Mouse (Mus musculus): ENCODE data around the gene Il17a. TPM values are rescaled to one million over a fixed set of nuclear protein-coding genes. Genes with fewer than 3 reads are reported as not detected.

Il17a gene
- polyA plus RNA-seq (2015; fragmentation: Nextera tagmentation; extraction: Ambion mirVana): not detected in 2 replicates

DNA sequence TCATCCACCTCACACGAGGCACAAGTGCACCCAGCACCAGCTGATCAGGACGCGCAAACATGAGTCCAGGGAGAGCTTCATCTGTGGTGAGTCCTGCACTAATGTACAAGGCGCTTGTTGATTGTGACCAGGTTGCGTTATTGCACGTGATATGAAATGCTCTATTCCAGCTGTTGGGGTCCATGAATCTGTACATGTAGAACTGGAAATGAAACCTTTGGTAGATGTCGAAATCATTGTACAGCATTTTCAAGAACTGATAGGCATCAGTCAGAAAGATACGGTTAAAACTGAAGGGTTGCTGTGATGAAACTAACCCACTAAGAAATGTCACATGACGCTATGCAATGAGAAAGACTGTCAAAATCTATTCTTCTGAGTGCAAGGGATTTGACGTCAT, at the start of gene Il17a:
Il17a (plus strand) TSS at position 3 of the 400 bp plus-strand sequence.
- Histone ChIP-seq H3K4me3 (ENCODE audit: low read length) (no peak within 1 kb of the TSS), H3K36me3 (ENCODE audit: control insufficient read depth, insufficient read depth, low read length) (no peaks in the 10 kb centered on the region), H3K9ac (ENCODE audit: low read length) (no peak within 1 kb of the TSS), H3K27me3 (ENCODE audit: control insufficient read depth, insufficient read depth, low read depth, low read length) (no peaks in the 10 kb centered on the region), H3K4me1 (replicated peaks; ENCODE audit: control insufficient read depth, insufficient read depth, low read length) (no peaks in the 10 kb centered on the region), H3K9me3 (ENCODE audit: control insufficient read depth, low read length) (peaks cover 3% of the 10 kb centered on the region; the same call in 1 of the 2 replicates), H3K27ac (ENCODE audit: low read length) (no peak within 1 kb of the TSS), H3K4me2 (ENCODE audit: low read depth, low read length) (no peak within 1 kb of the TSS)
- WGBS: 91% methylated on average over 10 of the region's 10 CpGs
- no peak for ATAC-seq (ENCODE audit: low read depth)

DNA sequence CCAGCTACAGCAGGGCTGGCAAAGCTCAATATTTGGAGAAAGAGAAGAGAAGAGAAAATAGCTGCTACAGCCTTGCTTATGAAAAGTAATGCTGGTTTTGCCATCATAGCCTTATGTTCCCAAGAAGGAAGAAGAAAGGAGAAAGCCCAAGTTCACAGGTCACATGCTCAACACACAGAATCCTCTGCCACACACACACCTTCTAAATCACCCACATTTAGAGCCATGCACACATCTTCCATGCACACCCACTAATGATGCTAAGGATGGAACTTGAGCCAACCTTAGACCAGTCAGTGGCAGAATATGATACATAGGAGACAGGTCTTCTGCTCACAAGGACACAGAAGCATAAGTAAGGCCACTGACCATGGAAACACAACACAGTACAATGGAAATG, 47.9 kb upstream of the Il17a start:
- Histone ChIP-seq H3K27ac (ENCODE audit: low read length) (no peak overlapping the region), H3K36me3 (ENCODE audit: control insufficient read depth, insufficient read depth, low read length) (no peaks in the 10 kb centered on the region), H3K4me2 (ENCODE audit: low read depth, low read length) (no peak overlapping the region), H3K4me1 (replicated peaks; ENCODE audit: control insufficient read depth, insufficient read depth, low read length) (no peaks in the 10 kb centered on the region), H3K27me3 (ENCODE audit: control insufficient read depth, insufficient read depth, low read depth, low read length) (no peaks in the 10 kb centered on the region), H3K4me3 (ENCODE audit: low read length) (no peak overlapping the region), H3K9me3 (ENCODE audit: control insufficient read depth, low read length) (no peaks in the 10 kb centered on the region), H3K9ac (ENCODE audit: low read length) (no peak overlapping the region)
- ATAC-seq (ENCODE audit: low read depth): no peak

DNA sequence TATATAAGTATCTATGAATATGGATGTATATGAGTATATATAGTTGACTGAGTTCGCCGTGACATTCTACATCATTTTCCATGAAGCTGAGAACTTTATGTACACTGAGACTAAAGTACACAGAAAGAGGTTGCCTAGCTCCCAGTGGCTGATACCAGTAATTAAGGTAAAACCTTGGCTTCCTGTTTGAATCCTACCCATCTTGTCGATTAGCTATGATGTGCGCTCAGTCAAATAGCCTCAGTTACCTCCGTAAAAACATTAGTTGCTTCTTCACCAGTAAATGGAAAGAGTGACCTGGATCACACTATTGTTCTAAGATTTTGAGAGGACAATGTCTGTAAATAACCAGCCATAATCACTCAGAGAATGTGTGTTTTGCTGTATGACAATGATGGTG, 47.3 kb upstream of the Il17a start:
- WGBS: 85% methylated on average over 5 of the region's 5 CpGs
- H3K27ac ChIP-seq (ENCODE audit: low read length): no peak overlapping the region
- no peaks in the 10 kb centered on the region for H3K9me3 ChIP-seq (ENCODE audit: control insufficient read depth, low read length)
- H3K9ac ChIP-seq (ENCODE audit: low read length): no peak overlapping the region
- H3K4me1 ChIP-seq (replicated peaks; ENCODE audit: control insufficient read depth, insufficient read depth, low read length): no peaks in the 10 kb centered on the region
- no peak overlapping the region for H3K4me2 ChIP-seq (ENCODE audit: low read depth, low read length)
- no peak for ATAC-seq (ENCODE audit: low read depth)
- H3K4me3 ChIP-seq (ENCODE audit: low read length): no peak overlapping the region
- H3K36me3 ChIP-seq (ENCODE audit: control insufficient read depth, insufficient read depth, low read length): no peaks in the 10 kb centered on the region
- no peaks in the 10 kb centered on the region for H3K27me3 ChIP-seq (ENCODE audit: control insufficient read depth, insufficient read depth, low read depth, low read length)

DNA sequence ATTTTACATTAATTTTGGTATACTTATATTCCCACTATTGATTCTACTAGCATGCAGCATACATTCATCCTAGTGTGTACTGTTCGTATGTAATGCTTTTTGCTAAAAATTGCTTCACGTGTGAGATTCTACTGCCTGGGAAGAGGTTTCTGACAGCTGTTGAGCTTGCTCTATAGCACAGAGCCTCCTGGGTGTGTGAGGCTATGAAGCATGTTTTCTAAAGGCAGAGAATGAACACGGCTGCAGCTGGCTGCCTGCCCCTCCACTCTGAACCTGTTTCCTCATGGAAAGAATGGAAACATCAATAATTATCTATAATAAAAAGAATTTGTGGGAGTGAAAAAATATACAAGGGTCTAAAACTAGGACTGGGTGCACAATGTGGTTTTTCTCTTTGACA, 46.9 kb upstream of the Il17a start:
- 76% methylated on average over 3 of the region's 3 CpGs for WGBS
- H3K4me3 ChIP-seq (ENCODE audit: low read length): no peak overlapping the region
- H3K36me3 ChIP-seq (ENCODE audit: control insufficient read depth, insufficient read depth, low read length): no peaks in the 10 kb centered on the region
- H3K27me3 ChIP-seq (ENCODE audit: control insufficient read depth, insufficient read depth, low read depth, low read length): no peaks in the 10 kb centered on the region
- ATAC-seq (ENCODE audit: low read depth): no peak
- no peak overlapping the region for H3K27ac ChIP-seq (ENCODE audit: low read length)
- H3K4me1 ChIP-seq (replicated peaks; ENCODE audit: control insufficient read depth, insufficient read depth, low read length): no peaks in the 10 kb centered on the region
- no peak overlapping the region for H3K9ac ChIP-seq (ENCODE audit: low read length)
- H3K4me2 ChIP-seq (ENCODE audit: low read depth, low read length): no peak overlapping the region
- H3K9me3 ChIP-seq (ENCODE audit: control insufficient read depth, low read length): no peaks in the 10 kb centered on the region

DNA sequence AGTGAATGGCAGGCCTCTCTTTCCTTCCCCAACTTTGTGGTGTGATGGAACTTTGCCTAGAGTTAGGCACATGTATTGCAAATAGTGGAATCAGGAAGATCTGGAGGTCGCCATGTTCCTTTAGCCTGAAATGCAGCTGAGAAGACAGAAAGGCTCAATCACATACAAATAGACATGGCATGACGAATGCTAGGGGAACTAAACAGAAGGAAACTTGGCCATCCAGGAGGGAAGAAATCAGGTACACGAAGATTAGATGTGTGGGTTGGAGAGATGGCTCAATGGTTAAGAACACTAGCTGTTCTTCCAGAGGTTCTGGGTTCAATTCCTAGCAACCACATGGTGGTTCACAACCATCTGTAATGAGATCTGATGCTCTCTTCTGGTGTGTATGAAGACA, 46.3 kb upstream of the Il17a start:
- no peak overlapping the region for H3K9ac ChIP-seq (ENCODE audit: low read length)
- no peaks in the 10 kb centered on the region for H3K9me3 ChIP-seq (ENCODE audit: control insufficient read depth, low read length)
- ATAC-seq (ENCODE audit: low read depth): no peak
- 78% methylated on average over 3 of the region's 3 CpGs for WGBS
- H3K27me3 ChIP-seq (ENCODE audit: control insufficient read depth, insufficient read depth, low read depth, low read length): no peaks in the 10 kb centered on the region
- no peaks in the 10 kb centered on the region for H3K4me1 ChIP-seq (replicated peaks; ENCODE audit: control insufficient read depth, insufficient read depth, low read length)
- no peak overlapping the region for H3K27ac ChIP-seq (ENCODE audit: low read length)
- no peaks in the 10 kb centered on the region for H3K36me3 ChIP-seq (ENCODE audit: control insufficient read depth, insufficient read depth, low read length)
- H3K4me3 ChIP-seq (ENCODE audit: low read length): no peak overlapping the region
- no peak overlapping the region for H3K4me2 ChIP-seq (ENCODE audit: low read depth, low read length)

DNA sequence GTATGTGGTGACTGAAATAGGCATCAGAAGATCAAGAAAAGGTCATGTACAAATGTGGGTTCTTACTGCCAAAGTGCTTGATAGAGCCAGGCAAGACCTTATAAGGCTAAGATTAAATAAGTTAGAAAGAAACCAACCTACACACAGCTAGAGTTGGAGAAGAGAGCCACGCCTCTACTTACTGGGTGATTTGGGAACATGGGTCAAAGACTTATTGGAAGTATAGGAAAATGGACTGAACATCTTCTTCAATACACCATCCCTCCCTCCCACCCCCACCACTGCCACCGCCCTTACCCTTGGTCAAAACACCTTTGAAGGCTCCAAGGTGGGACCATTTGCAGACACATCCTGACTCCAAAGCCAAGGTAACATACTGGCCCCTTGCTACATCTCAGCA, 45.3 kb upstream of the Il17a start:
- Histone ChIP-seq H3K9ac (ENCODE audit: low read length) (no peak overlapping the region), H3K4me3 (ENCODE audit: low read length) (no peak overlapping the region), H3K4me1 (replicated peaks; ENCODE audit: control insufficient read depth, insufficient read depth, low read length) (no peaks in the 10 kb centered on the region), H3K27ac (ENCODE audit: low read length) (no peak overlapping the region), H3K27me3 (ENCODE audit: control insufficient read depth, insufficient read depth, low read depth, low read length) (no peaks in the 10 kb centered on the region), H3K36me3 (ENCODE audit: control insufficient read depth, insufficient read depth, low read length) (no peaks in the 10 kb centered on the region), H3K9me3 (ENCODE audit: control insufficient read depth, low read length) (no peaks in the 10 kb centered on the region), H3K4me2 (ENCODE audit: low read depth, low read length) (no peak overlapping the region)
- no peak for ATAC-seq (ENCODE audit: low read depth)
- 92% methylated on average over 2 of the region's 2 CpGs for WGBS

DNA sequence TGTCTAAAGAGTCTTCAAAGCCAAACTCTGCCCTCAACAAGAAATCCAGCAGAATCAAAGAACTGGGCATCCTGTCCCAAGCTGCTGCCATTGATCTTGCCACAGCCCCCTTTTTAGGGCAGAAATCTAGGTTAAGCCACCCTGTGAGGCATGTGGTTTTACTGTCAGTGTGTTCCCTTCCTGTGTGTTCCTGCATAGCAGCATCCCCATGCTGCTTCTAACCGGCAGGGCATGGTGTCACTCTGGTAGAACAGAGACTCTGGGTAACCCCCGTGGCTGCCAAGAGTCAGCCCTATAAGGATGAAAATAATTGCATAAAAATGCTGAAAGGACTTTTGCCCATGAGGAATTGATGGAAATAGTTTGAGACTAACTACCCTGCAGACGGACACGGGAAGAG, 44.8 kb upstream of the Il17a start:
- Histone ChIP-seq H3K27me3 (ENCODE audit: control insufficient read depth, insufficient read depth, low read depth, low read length) (no peaks in the 10 kb centered on the region), H3K4me2 (ENCODE audit: low read depth, low read length) (no peak overlapping the region), H3K27ac (ENCODE audit: low read length) (no peak overlapping the region), H3K36me3 (ENCODE audit: control insufficient read depth, insufficient read depth, low read length) (no peaks in the 10 kb centered on the region), H3K4me3 (ENCODE audit: low read length) (no peak overlapping the region), H3K9me3 (ENCODE audit: control insufficient read depth, low read length) (no peaks in the 10 kb centered on the region), H3K4me1 (replicated peaks; ENCODE audit: control insufficient read depth, insufficient read depth, low read length) (no peaks in the 10 kb centered on the region), H3K9ac (ENCODE audit: low read length) (no peak overlapping the region)
- WGBS: 76% methylated on average over 4 of the region's 4 CpGs
- no peak for ATAC-seq (ENCODE audit: low read depth)

DNA sequence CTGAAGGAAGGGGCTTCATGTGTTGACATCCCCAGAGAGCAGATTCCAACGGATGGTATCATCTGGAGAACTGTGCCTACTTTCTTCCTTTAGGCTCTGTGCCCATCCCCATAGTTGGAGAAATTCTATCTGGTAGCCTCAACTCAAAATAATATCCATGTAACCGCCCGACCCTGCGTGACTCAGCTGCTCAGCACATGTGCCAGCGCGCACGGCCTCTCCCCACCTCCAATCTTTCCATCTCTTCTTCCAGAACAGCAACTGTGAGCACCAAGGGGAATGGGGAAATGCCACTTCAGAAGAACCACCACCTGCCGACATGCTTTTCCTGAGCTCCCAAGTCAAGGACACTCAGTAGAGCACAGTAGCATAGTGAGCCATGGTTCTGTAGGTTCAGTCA, 39.4 kb upstream of the Il17a start:
- 88% methylated on average over 8 of the region's 8 CpGs for WGBS
- Histone ChIP-seq H3K4me2 (ENCODE audit: low read depth, low read length) (no peak overlapping the region), H3K4me1 (replicated peaks; ENCODE audit: control insufficient read depth, insufficient read depth, low read length) (no peaks in the 10 kb centered on the region), H3K27me3 (ENCODE audit: control insufficient read depth, insufficient read depth, low read depth, low read length) (no peaks in the 10 kb centered on the region), H3K4me3 (ENCODE audit: low read length) (no peak overlapping the region), H3K9me3 (ENCODE audit: control insufficient read depth, low read length) (no peaks in the 10 kb centered on the region), H3K27ac (ENCODE audit: low read length) (no peak overlapping the region), H3K9ac (ENCODE audit: low read length) (no peak overlapping the region), H3K36me3 (ENCODE audit: control insufficient read depth, insufficient read depth, low read length) (no peaks in the 10 kb centered on the region)
- no peak for ATAC-seq (ENCODE audit: low read depth)

DNA sequence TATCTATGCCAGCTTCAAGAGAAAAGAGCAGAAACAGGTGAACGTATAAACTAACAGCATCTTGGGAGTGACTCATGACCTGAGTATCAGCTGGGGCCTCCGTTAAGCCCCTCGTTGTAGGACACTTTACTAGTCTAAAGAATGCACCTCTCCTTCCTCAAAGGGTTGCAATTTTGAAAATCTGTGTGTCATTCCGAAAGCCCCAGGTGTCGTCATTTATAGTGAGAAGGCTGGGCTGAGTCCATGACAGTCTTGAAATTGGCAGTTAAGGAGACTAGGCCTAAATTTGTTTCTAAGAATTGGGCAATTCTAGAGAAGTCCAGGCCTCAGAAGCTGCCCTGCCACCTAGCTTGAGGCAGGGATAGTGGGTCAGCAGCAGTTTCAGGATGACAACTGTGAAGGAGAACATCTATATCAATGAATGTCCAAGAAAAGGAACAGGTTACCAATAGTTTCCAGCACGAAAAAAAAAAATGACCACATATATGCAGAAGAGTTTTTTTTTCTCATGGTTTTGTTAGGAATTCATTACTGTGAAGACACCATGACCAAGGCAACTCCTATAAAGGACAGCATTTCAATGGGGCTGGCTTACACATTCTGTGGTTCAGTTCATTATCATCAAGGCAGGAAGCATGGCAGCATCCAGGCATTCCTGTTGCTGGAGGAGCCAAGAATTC, 36.9 kb upstream of the Il17a start:
- no peak overlapping the region for H3K27ac ChIP-seq (ENCODE audit: low read length)
- 76% methylated on average over 6 of the region's 6 CpGs for WGBS
- no peak for ATAC-seq (ENCODE audit: low read depth)
- H3K9ac ChIP-seq (ENCODE audit: low read length): no peak overlapping the region
- H3K27me3 ChIP-seq (ENCODE audit: control insufficient read depth, insufficient read depth, low read depth, low read length): no peaks in the 10 kb centered on the region
- no peaks in the 10 kb centered on the region for H3K4me1 ChIP-seq (replicated peaks; ENCODE audit: control insufficient read depth, insufficient read depth, low read length)
- no peak overlapping the region for H3K4me3 ChIP-seq (ENCODE audit: low read length)
- H3K36me3 ChIP-seq (ENCODE audit: control insufficient read depth, insufficient read depth, low read length): no peaks in the 10 kb centered on the region
- no peaks in the 10 kb centered on the region for H3K9me3 ChIP-seq (ENCODE audit: control insufficient read depth, low read length)
- H3K4me2 ChIP-seq (ENCODE audit: low read depth, low read length): no peak overlapping the region

DNA sequence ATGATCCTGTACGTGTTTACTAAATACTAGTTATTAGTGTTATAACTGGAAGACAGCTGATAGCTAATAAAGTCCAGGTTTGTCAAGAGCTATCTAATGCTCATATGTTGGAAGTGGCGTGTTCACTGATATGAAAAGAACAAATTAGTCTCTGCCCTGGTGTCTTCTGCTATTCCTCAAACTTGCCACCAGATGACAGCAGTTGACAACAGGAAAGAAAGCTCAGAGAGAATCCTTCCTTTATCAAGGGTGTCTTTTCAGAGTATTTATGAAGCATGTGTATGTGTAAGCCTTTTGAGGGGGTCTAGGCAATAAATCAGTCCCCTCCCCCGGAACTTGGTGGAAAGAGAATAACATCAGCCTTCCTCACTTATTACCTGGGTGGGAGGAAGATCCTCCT, 30.7 kb upstream of the Il17a start:
- WGBS: 55% methylated on average over 3 of the region's 3 CpGs
- H3K4me1 ChIP-seq (replicated peaks; ENCODE audit: control insufficient read depth, insufficient read depth, low read length): no peaks in the 10 kb centered on the region
- no peak overlapping the region for H3K4me2 ChIP-seq (ENCODE audit: low read depth, low read length)
- ATAC-seq (ENCODE audit: low read depth): no peak
- no peak overlapping the region for H3K9ac ChIP-seq (ENCODE audit: low read length)
- no peak overlapping the region for H3K4me3 ChIP-seq (ENCODE audit: low read length)
- no peaks in the 10 kb centered on the region for H3K9me3 ChIP-seq (ENCODE audit: control insufficient read depth, low read length)
- H3K36me3 ChIP-seq (ENCODE audit: control insufficient read depth, insufficient read depth, low read length): no peaks in the 10 kb centered on the region
- no peaks in the 10 kb centered on the region for H3K27me3 ChIP-seq (ENCODE audit: control insufficient read depth, insufficient read depth, low read depth, low read length)
- no peak overlapping the region for H3K27ac ChIP-seq (ENCODE audit: low read length)
